Mouse (Mus musculus) ES-E14 (cell line): ENCODE data around the gene Fosb.

Experiments used
- MAFK ChIP-seq: IDR thresholded peaks from 2 replicates; pipeline ENCODE4 v1.6.1; 2014; ENCODE audit warnings: mild to moderate bottlenecking, low read depth, low read length, inconsistent platforms; ENCODE audit not compliant: insufficient read depth
- ZC3H11A ChIP-seq: IDR thresholded peaks from 2 replicates; pipeline ENCODE4 v1.6.1; 2012; ENCODE audit warnings: low read depth, mild to moderate bottlenecking, inconsistent platforms, low read length, borderline replicate concordance
- ZNF384 ChIP-seq: IDR thresholded peaks from 2 replicates; pipeline ENCODE4 v1.6.1; 2012; ENCODE audit warnings: low read depth, low read length, inconsistent platforms

DNA sequence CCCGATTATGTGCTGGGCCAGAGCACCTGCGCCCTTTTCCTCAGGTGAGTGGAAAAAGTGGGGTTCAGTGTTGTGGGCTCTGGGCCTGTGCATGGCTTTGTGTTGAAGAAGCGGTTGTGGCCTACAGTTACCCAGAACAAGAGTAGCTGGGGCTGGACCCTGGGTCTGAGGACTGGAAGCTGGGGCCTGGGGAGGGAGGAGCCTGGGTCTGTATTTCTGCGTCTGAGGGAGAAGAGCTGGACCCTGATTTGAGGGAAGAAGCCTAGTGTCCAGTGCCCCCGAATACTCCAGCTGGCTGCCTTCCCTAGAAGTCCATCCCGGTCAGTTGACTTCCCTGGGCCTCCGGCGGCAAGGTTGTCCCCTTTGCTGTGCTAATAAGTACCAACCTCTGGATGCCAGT lies 40.4 kb upstream of the Fosb start:
- TF ChIP-seq MAFK (no peak), ZC3H11A (no peak), ZNF384 (no peak)
